Mouse (Mus musculus): ENCODE data around the gene Lrrc8c.

- TF ChIP-seq CTCF (IDR thresholded peaks at IDR 0.05; ENCODE audit: control insufficient read depth, insufficient read depth, insufficient replicate concordance, low read depth, low read length), result no peak
- TF ChIP-seq POLR2A (IDR thresholded peaks at IDR 0.05; ENCODE audit: control insufficient read depth, low read depth, low read length), result no peak
These were observed 19.8 kb upstream of the Lrrc8c start for GRCm38 (mm10) chr5:105499396-105499795.
